Mouse (Mus musculus): ENCODE data around the gene Atf3. TPM values are rescaled to one million over a fixed set of nuclear protein-coding genes. Genes with fewer than 3 reads are reported as not detected.

Atf3 gene
- polyA plus RNA-seq, 1 experiment from 2014 or later = 3.6 TPM

DNA sequence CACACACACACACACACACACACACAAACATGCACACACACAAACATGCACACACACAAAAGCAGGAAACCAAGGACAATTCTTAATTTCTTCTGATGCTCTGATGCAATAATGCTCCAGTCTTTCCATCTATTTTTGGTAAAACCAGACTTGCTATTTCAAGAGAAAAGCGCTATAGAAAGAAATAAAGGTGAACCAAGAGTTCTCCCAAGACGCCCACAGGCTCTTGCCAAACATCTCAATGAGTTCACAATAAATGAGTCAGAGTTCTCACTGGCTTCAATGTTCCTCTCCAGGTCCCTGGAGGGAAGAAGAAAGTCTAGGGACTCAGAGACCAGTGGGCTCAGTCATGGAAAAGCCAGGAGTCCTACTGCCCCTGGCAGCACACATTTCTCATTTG lies 94.1 kb downstream of the Atf3 start:
- Histone ChIP-seq H3K4me2 (no peak overlapping the region), H3K27me3 (replicated peaks; ENCODE audit: control insufficient read depth, insufficient read depth, low read length) (peaks cover 15% of the 10 kb centered on the region), H3K27ac (ENCODE audit: low read depth, low read length) (no peak overlapping the region), H3K9ac (ENCODE audit: low read depth, low read length) (no peak overlapping the region), H3K4me1 (replicated peaks; ENCODE audit: control insufficient read depth, insufficient read depth, low read length) (peaks cover 9% of the 10 kb centered on the region; the same call in 1 of the 2 replicates), H3K36me3 (ENCODE audit: control insufficient read depth, insufficient read depth, low read length) (no peaks in the 10 kb centered on the region), H3K9me3 (ENCODE audit: control insufficient read depth, low read length) (no peaks in the 10 kb centered on the region), H3K4me3 (ENCODE audit: low read depth, low read length) (no peak overlapping the region)
- WGBS = 85% methylated on average over 2 of the region's 2 CpGs
- ATAC-seq (replicated peaks; ENCODE audit: low FRiP score) (no peak), DNase-seq (ENCODE audit: low spot score) (no peak)

DNA sequence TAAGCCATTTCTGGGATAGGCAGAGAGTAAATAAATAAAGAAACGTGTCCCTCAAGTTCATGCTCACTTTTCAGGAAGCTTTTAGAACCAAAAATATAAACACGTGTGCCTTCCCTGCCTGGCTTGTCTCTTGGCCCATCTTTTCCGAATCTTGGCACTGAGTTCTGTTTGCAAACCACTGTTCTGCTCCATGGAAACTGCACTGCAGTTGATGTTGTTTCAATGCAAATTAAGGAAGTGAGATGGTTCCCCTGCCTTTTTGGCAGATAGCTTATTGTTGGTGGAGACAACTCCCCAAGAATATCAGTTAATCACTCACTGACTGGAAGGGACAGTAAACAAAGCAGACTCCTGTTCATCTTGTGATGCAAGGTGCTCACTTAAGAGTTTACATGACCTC lies 95.1 kb downstream of the Atf3 start:
- no peak for ATAC-seq (replicated peaks; ENCODE audit: low FRiP score)
- no peak overlapping the region for H3K4me2 ChIP-seq
- no peak overlapping the region for H3K27ac ChIP-seq (ENCODE audit: low read depth, low read length)
- peaks cover 11% of the 10 kb centered on the region; the same call in 1 of the 2 replicates for H3K4me1 ChIP-seq (replicated peaks; ENCODE audit: control insufficient read depth, insufficient read depth, low read length)
- no peak for DNase-seq (ENCODE audit: low spot score)
- no peaks in the 10 kb centered on the region for H3K9me3 ChIP-seq (ENCODE audit: control insufficient read depth, low read length)
- H3K9ac ChIP-seq (ENCODE audit: low read depth, low read length) = no peak overlapping the region
- no peak overlapping the region for H3K4me3 ChIP-seq (ENCODE audit: low read depth, low read length)
- no peaks in the 10 kb centered on the region for H3K36me3 ChIP-seq (ENCODE audit: control insufficient read depth, insufficient read depth, low read length)
- 63% methylated on average over 3 of the region's 3 CpGs for WGBS
- H3K27me3 ChIP-seq (replicated peaks; ENCODE audit: control insufficient read depth, insufficient read depth, low read length) = peaks cover 15% of the 10 kb centered on the region

Other genes starting within 250 kb of the Atf3 start
- 12.8 and 14.2 TPM in 2 replicates for gene Vash2, start 238.7 kb downstream of the Atf3 start, polyA plus RNA-seq (2014; fragmentation: Nextera tagmentation; extraction: Ambion mirVana)
- 11.8 and 12.1 TPM in 2 replicates for gene Flvcr1, start 191.9 kb downstream of the Atf3 start, polyA plus RNA-seq (2014; fragmentation: Nextera tagmentation; extraction: Ambion mirVana)
- not detected in 2 replicates for gene Spata45, start 181.4 kb downstream of the Atf3 start, polyA plus RNA-seq (2014; fragmentation: Nextera tagmentation; extraction: Ambion mirVana)
- gene Tatdn3, start 155.1 kb downstream of the Atf3 start, polyA plus RNA-seq (2014; fragmentation: Nextera tagmentation; extraction: Ambion mirVana) = 14.4 and 17.2 TPM in 2 replicates
- 27.7 and 30.7 TPM in 2 replicates for gene Nsl1, start 155.0 kb downstream of the Atf3 start, polyA plus RNA-seq (2014; fragmentation: Nextera tagmentation; extraction: Ambion mirVana)
- 5.7 and 6.0 TPM in 2 replicates for gene Batf3, start 120.2 kb downstream of the Atf3 start, polyA plus RNA-seq (2014; fragmentation: Nextera tagmentation; extraction: Ambion mirVana)
- gene Fam71a, start 53.2 kb downstream of the Atf3 start, polyA plus RNA-seq (2014; fragmentation: Nextera tagmentation; extraction: Ambion mirVana) = not detected in 2 replicates
- gene Nenf, start 100.2 kb upstream of the Atf3 start, polyA plus RNA-seq (2014; fragmentation: Nextera tagmentation; extraction: Ambion mirVana) = 53.6 and 56.4 TPM in 2 replicates
- 15.4 and 18.8 TPM in 2 replicates for gene Tmem206, start 107.9 kb upstream of the Atf3 start, polyA plus RNA-seq (2014; fragmentation: Nextera tagmentation; extraction: Ambion mirVana)
- 32.4 and 39.9 TPM in 2 replicates for gene Ppp2r5a, start 185.2 kb upstream of the Atf3 start, polyA plus RNA-seq (2014; fragmentation: Nextera tagmentation; extraction: Ambion mirVana)